Mouse (Mus musculus): ENCODE data around the gene Grin2d.

Gene Grin2d

GRCm38 (mm10) chr7:45853089-45853488, 25.1 kb downstream of the Grin2d start:
- DNase-seq (ENCODE audit: low spot score in 2 of 2), result no peak

- DNase-seq (ENCODE audit: low spot score in 2 of 2), result no peak
Observed at GRCm38 (mm10) chr7:45850661-45851060, 27.5 kb downstream of the Grin2d start.

GRCm38 (mm10) chr7:45848447-45849027, 29.6 kb downstream of the Grin2d start:
- DNase-seq (ENCODE audit: low spot score in 2 of 2), result no peak

GRCm38 (mm10) chr7:45842950-45843744, 35.0 kb downstream of the Grin2d start:
- no peak for DNase-seq (ENCODE audit: low spot score in 2 of 2)

GRCm38 (mm10) chr7:45833924-45834323, 44.3 kb downstream of the Grin2d start:
- no peak for DNase-seq (ENCODE audit: low spot score in 2 of 2)

GRCm38 (mm10) chr7:45833148-45833790, 44.9 kb downstream of the Grin2d start:
- no peak for DNase-seq (ENCODE audit: low spot score in 2 of 2)

- DNase-seq (ENCODE audit: low spot score in 2 of 2), result no peak
Observed at GRCm38 (mm10) chr7:45832428-45832827, 45.8 kb downstream of the Grin2d start.

GRCm38 (mm10) chr7:45831128-45831525, 47.1 kb downstream of the Grin2d start:
- no peak for DNase-seq (ENCODE audit: low spot score in 2 of 2)

- DNase-seq (ENCODE audit: low spot score in 2 of 2), result peak; percentile 81 to 84
Observed at GRCm38 (mm10) chr7:45830427-45831127, 47.6 kb downstream of the Grin2d start, which contains the start of gene Grwd1. Grwd1 (minus strand) TSS chr7:45830944.

GRCm38 (mm10) chr7:45826631-45827030, 51.5 kb downstream of the Grin2d start:
- no peak for DNase-seq (ENCODE audit: low spot score in 2 of 2)

GRCm38 (mm10) chr7:45824598-45824997, 53.6 kb downstream of the Grin2d start, which contains the start of gene Kcnj14:
Kcnj14 (minus strand) TSS chr7:45824782.
- no peak for DNase-seq (ENCODE audit: low spot score in 2 of 2)

GRCm38 (mm10) chr7:45820913-45821312, 57.3 kb downstream of the Grin2d start:
- DNase-seq (ENCODE audit: low spot score in 2 of 2), result no peak

GRCm38 (mm10) chr7:45819843-45820242, 58.3 kb downstream of the Grin2d start:
- no peak for DNase-seq (ENCODE audit: low spot score in 2 of 2)

GRCm38 (mm10) chr7:45815984-45816351, 62.2 kb downstream of the Grin2d start:
- no peak for DNase-seq (ENCODE audit: low spot score in 2 of 2)

GRCm38 (mm10) chr7:45815323-45815983, 62.7 kb downstream of the Grin2d start:
- no peak for DNase-seq (ENCODE audit: low spot score in 2 of 2)

GRCm38 (mm10) chr7:45814841-45815240, 63.3 kb downstream of the Grin2d start:
- no peak for DNase-seq (ENCODE audit: low spot score in 2 of 2)

GRCm38 (mm10) chr7:45813787-45814779, 64.1 kb downstream of the Grin2d start, which contains the start of gene Cyth2:
Cyth2 (minus strand) TSS chr7:45814581.
- DNase-seq (ENCODE audit: low spot score in 2 of 2), result peak; percentile 99 to 100

- DNase-seq (ENCODE audit: low spot score in 2 of 2), result no peak
Observed at GRCm38 (mm10) chr7:45812921-45813320, 65.3 kb downstream of the Grin2d start.

- no peak for DNase-seq (ENCODE audit: low spot score in 2 of 2)
Observed at GRCm38 (mm10) chr7:45809276-45810075, 68.7 kb downstream of the Grin2d start.
